Mouse (Mus musculus) erythroblast, embryonic 14.5 days (primary cell): ENCODE data around the gene Tmem9b.

Experiments
- GATA1 ChIP-seq: IDR thresholded peaks from 2 replicates; pipeline ENCODE4 v1.6.1; 2012; ENCODE audit warnings: low read length, inconsistent platforms, mixed read lengths
- TAL1 ChIP-seq: IDR thresholded peaks from 3 replicates; pipeline ENCODE4 v1.6.1; 2012; ENCODE audit warnings: low read length, inconsistent platforms, mixed read lengths

GRCm38 (mm10) chr7:109713434-109713982 lies 39.2 kb downstream of the Tmem9b start:
- no peak for TF ChIP-seq GATA1
- TF ChIP-seq TAL1, result no peak
